9 mouse cellular contexts compared by ENCODE assay signal in genomic region chr2:149350239-149350811, GRCm38 (mm10). TPM values are rescaled to one million over a fixed set of nuclear protein-coding genes. Genes with fewer than 3 reads are reported as not detected.
DNase-seq lines count a peak whose midpoint lies in the region; ATAC-seq lines count a peak whose summit lies in the region.
"Had no signal": no experiment of that assay in that cellular context is flagged by ENCODE, and none has a peak within 500 bp of the region (broad histone marks: within the 10 kb centered on the region; RNA-seq: fewer than 3 reads in every experiment).

No protein-coding gene starts in this region.

- H3K4me3 ChIP-seq in kidney, embryonic 16.5 days (ENCODE audit: low read length) = no peak overlapping the region
- no peak overlapping the region for H3K4me3 ChIP-seq in limb, embryonic 13.5 days
- no peak overlapping the region for H3K4me3 ChIP-seq in neural tube, embryonic 11.5 days (ENCODE audit: low read depth, low read length)
- H3K4me3 ChIP-seq: myocyte had no signal

- peak; percentile 84 for DNase-seq in 3T3-L1 (ENCODE audit: low read depth, low spot score)
- peak; percentile 78 for DNase-seq in ES-CJ7 (ENCODE audit: low read depth, low spot score)
- DNase-seq in cerebellum, adult 18-20 months = peak; percentile 32 to 40
- peak; percentile 76 for DNase-seq in forelimb bud, embryonic 11.5 days (ENCODE audit: low read depth, low spot score)
- peak; percentile 43 for DNase-seq in neural tube, embryonic 11.5 days (ENCODE audit: low spot score)

- H3K4me1 ChIP-seq in kidney, embryonic 16.5 days (ENCODE audit: insufficient read depth, low read length) = no peaks in the 10 kb centered on the region
- H3K4me1 ChIP-seq in limb, embryonic 13.5 days = no peaks in the 10 kb centered on the region
- H3K4me1 ChIP-seq in neural tube, embryonic 11.5 days (ENCODE audit: control insufficient read depth, insufficient read depth, low read length) = no peaks in the 10 kb centered on the region

- no peaks in the 10 kb centered on the region for H3K27me3 ChIP-seq in kidney, embryonic 16.5 days (ENCODE audit: insufficient read depth, low read length)
- no peaks in the 10 kb centered on the region for H3K27me3 ChIP-seq in limb, embryonic 13.5 days
- H3K27me3 ChIP-seq in neural tube, embryonic 11.5 days (ENCODE audit: control insufficient read depth, insufficient read depth, low read length) = no peaks in the 10 kb centered on the region

- ATAC-seq in kidney, embryonic 16.5 days (ENCODE audit: low FRiP score, low TSS enrichment) = peak; percentile 61; the same call in 1 of the 2 replicates
- ATAC-seq in limb, embryonic 13.5 days (ENCODE audit: low FRiP score, low read depth) = peak; percentile 59; the same call in 1 of the 2 replicates
- peak; percentile 82 for ATAC-seq in neural tube, embryonic 11.5 days (ENCODE audit: insufficient read depth, low FRiP score, low TSS enrichment)
- no peak for ATAC-seq in erythroblast, adult 5-6 weeks (replicated peaks; ENCODE audit: low FRiP score, poor library complexity, severe bottlenecking)

- H3K36me3 ChIP-seq in kidney, embryonic 16.5 days (ENCODE audit: insufficient read depth, low read length) = no peaks in the 10 kb centered on the region
- no peaks in the 10 kb centered on the region for H3K36me3 ChIP-seq in limb, embryonic 13.5 days
- no peaks in the 10 kb centered on the region for H3K36me3 ChIP-seq in neural tube, embryonic 11.5 days (ENCODE audit: control insufficient read depth, insufficient read depth, low read length)

- no peak overlapping the region for H3K4me2 ChIP-seq in kidney, embryonic 16.5 days (replicated peaks; ENCODE audit: low read depth, low read length)
- H3K4me2 ChIP-seq in limb, embryonic 13.5 days (replicated peaks) = no peak overlapping the region
- H3K4me2 ChIP-seq in neural tube, embryonic 11.5 days (ENCODE audit: low read depth) = no peak overlapping the region

- H3K27ac ChIP-seq in kidney, embryonic 16.5 days (ENCODE audit: low read length) = no peak overlapping the region
- H3K27ac ChIP-seq in limb, embryonic 13.5 days = no peak overlapping the region
- no peak overlapping the region for H3K27ac ChIP-seq in neural tube, embryonic 11.5 days (ENCODE audit: low read depth, low read length)

- H3K9ac ChIP-seq in kidney, embryonic 16.5 days (replicated peaks; ENCODE audit: low read length) = no peak overlapping the region
- no peak overlapping the region for H3K9ac ChIP-seq in limb, embryonic 13.5 days
- H3K9ac ChIP-seq in neural tube, embryonic 11.5 days (ENCODE audit: low read length) = no peak overlapping the region

- WGBS in kidney, embryonic 16.5 days = 8% methylated on average over 3 of the region's 3 CpGs
- WGBS in limb, embryonic 13.5 days = 16% methylated on average over 3 of the region's 3 CpGs
- WGBS in neural tube, embryonic 11.5 days = 25% methylated on average over 3 of the region's 3 CpGs

- no peaks in the 10 kb centered on the region for H3K9me3 ChIP-seq in kidney, embryonic 16.5 days (ENCODE audit: low read length)
- H3K9me3 ChIP-seq in limb, embryonic 13.5 days = no peaks in the 10 kb centered on the region
- no peaks in the 10 kb centered on the region for H3K9me3 ChIP-seq in neural tube, embryonic 11.5 days (ENCODE audit: control insufficient read depth, low read length)

RNA-seq across cellular contexts. Expression of gene Cst10, which starts 54.5 kb away (rescaled TPM):
- polyA plus RNA-seq in kidney, embryonic 16.5 days (2015; fragmentation: Nextera tagmentation; extraction: Ambion mirVana) = not detected in 2 replicates
- polyA plus RNA-seq in limb, embryonic 13.5 days (2015; fragmentation: Nextera tagmentation; extraction: Ambion mirVana) = 0.19 TPM in 1 of 2 replicates, not detected in the other
- not detected in 2 replicates for polyA plus RNA-seq in neural tube, embryonic 11.5 days (2014; fragmentation: Nextera tagmentation; extraction: Ambion mirVana)
- not detected in 2 replicates for total RNA-seq in erythroblast, adult 5-6 weeks (2015; ENCODE audit: low replicate concordance)
- total RNA-seq in erythroblast, adult 5-6 weeks (2017; ENCODE audit: low replicate concordance) = not detected in 2 replicates
- polyA plus RNA-seq: myocyte had no signal
